Mouse (Mus musculus): ENCODE data around the gene Lamb3. TPM values are rescaled to one million over a fixed set of nuclear protein-coding genes. Genes with fewer than 3 reads are reported as not detected.
"Not testable (repeated sequence)": the region's sequence is repeated elsewhere in the genome, so short reads cannot be mapped to it uniquely, and the experiment has no call there.

Lamb3 gene
- total RNA-seq, 2 experiments from 2014 or later, result 0.91 to 1.0 TPM

GRCm38 (mm10) chr1:193272137-193272915 lies 64.8 kb downstream of the Lamb3 start:
- intact Hi-C loops (cut with DNase I), result no loop called here

GRCm38 (mm10) chr1:193272916-193273601 lies 65.6 kb downstream of the Lamb3 start, which contains the start of gene G0s2:
G0s2 (minus strand) TSS chr1:193273217.
- intact Hi-C loops (cut with DNase I), result no loop called here

More at GRCm38 (mm10) chr1:193272137-193272915, 64.8 kb downstream of the Lamb3 start:
- DNase-seq, result peak; percentile 31

DNA sequence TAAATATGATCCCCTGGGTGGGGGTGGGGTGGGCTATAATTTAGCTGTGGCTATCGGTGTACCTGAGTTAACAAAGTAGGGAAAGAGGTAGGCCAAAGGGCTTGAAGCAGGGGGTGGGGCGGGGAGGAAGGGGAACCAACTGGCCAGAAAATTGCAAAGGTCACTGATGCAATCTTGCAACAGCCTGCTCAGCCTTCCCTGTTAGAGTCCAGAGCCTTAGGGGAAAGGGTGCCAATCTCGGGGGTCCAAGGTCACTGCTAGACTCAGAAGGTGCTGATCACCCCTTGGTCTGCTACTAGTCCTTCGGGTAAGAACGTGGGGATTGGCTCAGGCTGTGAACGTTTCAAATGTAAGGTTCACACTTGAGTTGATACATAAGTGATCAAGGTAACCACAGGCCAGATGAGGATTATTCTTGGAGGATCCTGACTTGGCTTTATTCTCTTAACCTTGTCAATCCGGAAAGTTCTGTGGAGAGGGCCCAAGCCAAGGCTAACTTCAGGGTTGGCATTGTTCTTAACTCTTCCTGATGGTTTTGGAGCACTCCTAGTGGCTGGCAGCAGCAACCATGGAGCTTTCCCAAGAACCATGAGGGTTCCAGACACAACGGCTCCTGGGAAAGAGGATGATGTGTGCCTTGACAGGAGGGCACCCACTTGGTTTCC lies 67.0 kb downstream of the Lamb3 start:
- intact Hi-C loops (cut with DNase I), result no loop called here

More at GRCm38 (mm10) chr1:193272916-193273601, 65.6 kb downstream of the Lamb3 start, which contains the start of gene G0s2:
- peak; percentile 55 for DNase-seq

DNA sequence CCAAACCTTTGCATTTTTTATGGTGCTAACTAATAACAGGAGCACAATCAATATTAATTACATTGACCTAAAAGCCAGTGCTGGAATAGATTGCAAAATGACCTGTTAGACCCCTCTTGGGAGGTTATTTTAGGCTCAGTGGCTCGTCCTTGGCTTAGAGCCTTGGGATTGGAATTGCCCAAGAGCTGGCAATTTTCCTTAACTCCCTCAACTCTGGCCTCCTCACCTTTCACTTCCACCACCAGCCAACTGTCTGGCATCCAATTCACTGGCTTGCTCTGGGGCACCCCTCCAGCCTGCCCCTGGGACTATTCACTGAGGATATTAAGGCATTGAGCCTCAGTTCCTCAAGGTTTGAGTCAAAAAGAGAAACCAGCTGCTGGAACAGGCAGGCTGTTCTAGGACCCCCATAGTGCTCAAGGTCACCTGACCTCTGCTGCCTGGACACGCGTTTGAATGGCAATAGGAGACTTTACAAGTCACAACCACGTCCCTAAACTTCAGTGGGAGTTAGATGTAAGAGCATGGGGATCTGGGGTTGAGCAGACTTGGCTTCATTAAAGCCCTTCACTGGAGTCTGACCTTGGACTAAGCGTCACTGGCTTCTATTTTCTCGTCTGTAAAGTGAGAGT lies 71.0 kb downstream of the Lamb3 start:
- no peak for DNase-seq
- intact Hi-C loops (cut with DNase I), result no loop called here

More for the DNA sequence above, 67.0 kb downstream of the Lamb3 start:
- no peak for DNase-seq

- DNase-seq, result no peak
- intact Hi-C loops (cut with DNase I), result no loop called here
These were observed 72.0 kb downstream of the Lamb3 start for GRCm38 (mm10) chr1:193279492-193279891.

DNA sequence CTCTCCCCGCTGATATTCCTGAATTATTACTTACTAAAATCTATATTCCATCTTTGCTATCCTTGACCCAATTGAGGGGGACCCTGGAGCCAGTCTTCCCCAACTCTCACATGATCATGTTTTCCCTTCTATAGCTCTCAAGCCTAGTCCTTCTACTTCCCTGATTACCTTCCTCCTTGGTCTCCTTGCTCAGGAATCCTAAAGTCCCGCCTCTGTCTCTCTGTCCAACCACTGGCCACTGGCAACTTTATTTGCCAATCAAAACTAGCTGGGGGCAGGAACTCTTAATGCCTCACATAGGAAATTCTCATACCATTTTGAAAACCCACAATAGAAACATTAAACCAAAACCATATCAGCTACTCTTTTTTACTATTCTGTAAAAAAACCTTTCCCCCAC lies 73.8 kb downstream of the Lamb3 start:
- no peak for DNase-seq
- intact Hi-C loops (cut with DNase I), result no loop called here

DNA sequence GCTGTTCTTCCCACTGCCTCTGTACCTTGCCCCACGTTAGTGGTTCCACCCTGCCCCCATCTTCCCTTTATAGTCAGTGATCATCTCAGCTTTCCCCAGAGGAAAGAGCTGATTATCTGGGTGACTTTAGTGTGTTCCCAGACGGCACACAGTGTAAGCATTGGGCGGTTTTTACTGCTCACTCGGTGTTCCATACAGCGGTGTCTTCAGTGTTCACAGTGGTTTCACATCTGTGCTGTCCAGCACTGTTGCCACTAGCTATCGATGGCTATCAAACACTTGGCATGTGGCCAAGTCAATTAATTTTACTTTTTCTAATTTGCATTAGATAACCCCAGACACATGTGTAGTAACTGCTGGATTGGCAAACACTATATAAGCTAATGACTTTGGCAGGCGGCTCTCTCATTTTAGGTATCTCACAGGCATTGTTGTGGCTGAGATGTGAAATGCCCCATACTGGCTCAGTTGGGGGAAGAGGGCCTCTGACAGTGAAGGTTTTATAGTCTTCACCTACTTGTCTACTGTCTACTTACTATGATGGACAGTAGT lies 76.8 kb downstream of the Lamb3 start:
- DNase-seq, result no peak
- intact Hi-C loops (cut with DNase I), result no loop called here

GRCm38 (mm10) chr1:193285766-193286325 lies 78.3 kb downstream of the Lamb3 start:
- intact Hi-C loops (cut with DNase I); DNase-seq: not testable (repeated sequence)

DNA sequence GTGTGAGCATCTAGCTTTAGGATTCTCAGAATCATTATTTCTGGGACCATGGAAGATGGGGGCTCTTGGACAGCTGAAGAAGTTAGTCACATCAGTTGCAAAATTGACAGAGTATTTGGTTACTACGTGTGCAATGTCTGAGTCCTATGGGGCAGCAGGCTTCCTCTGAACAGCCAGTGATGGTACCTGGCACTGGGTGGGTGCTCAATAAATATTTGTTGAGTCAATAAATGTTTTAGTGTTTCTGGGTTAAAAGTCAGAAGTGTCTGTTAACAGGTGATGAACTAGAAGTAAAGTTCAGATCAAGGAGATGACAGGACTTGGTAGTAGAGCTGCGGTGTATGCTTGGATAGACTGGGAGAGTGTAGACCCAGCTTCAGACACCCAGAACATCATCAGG lies 80.1 kb downstream of the Lamb3 start:
- intact Hi-C loops (cut with DNase I), result no loop called here
- no peak for DNase-seq

- intact Hi-C loops (cut with DNase I), result no loop called here
- no peak for DNase-seq
These were observed 81.6 kb downstream of the Lamb3 start for GRCm38 (mm10) chr1:193289076-193289475.

- intact Hi-C loops (cut with DNase I), result no loop called here
- no peak for DNase-seq
These were observed 82.4 kb downstream of the Lamb3 start for GRCm38 (mm10) chr1:193289914-193290313.

GRCm38 (mm10) chr1:193290686-193291085 lies 83.2 kb downstream of the Lamb3 start:
- intact Hi-C loops (cut with DNase I), result no loop called here
- no peak for DNase-seq

DNA sequence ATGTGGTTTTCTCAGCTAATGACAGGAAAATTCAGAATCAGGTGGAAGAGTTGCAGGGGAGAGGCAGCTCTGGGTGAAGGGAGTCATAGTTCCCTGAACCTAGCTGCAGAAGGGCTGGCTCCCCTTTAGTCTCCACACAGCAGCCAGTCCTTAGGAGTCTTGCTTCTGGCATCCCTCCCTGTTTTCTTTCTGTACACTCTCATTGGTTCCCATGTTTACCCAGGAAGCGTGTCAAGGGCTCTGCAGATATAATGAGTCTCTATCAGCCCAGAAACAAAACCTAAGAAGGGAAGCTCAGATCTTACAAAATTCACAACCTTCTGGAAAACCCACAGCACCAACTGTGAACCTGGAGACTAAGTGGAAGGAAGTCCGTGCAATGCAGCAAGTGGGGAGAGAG lies 85.5 kb downstream of the Lamb3 start:
- intact Hi-C loops (cut with DNase I), result no loop called here
- DNase-seq, result no peak

- intact Hi-C loops (cut with DNase I), result no loop called here
- no peak for DNase-seq
These were observed 86.4 kb downstream of the Lamb3 start for GRCm38 (mm10) chr1:193293926-193294325.

- intact Hi-C loops (cut with DNase I), result no loop called here
- no peak for DNase-seq
These were observed 88.4 kb downstream of the Lamb3 start for GRCm38 (mm10) chr1:193295920-193296319.

DNA sequence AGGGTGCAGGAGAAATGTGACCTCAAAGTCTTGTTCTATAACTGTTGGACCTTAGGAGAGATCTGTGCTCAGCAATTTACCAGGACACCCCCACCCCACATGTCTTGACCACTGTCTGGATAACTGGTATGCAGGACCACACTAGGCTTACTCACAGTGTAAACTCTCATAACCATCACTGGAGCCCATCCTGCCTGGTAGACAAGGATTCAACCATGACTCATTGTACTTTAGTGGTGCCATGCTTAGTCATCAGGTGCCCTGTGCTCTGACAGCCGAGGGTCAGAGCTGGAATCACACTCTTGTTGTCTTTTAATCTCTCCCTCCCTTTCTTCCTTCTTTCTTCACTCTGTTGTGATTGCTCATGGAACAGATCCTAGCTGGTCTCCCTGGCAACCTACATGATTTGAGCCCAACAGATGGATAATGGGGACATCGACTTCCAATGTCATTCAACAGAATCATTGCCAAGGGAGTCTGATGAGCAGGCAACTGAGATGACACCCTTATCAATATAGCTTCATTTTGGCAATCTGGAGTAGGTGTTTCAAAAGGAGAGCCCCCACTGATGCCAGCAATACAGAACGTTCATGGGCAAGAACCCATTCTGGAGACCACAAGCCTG lies 90.8 kb downstream of the Lamb3 start:
- DNase-seq, result no peak
- intact Hi-C loops (cut with DNase I), result no loop called here

- no peak for DNase-seq
- intact Hi-C loops (cut with DNase I), result no loop called here
These were observed 92.5 kb downstream of the Lamb3 start for GRCm38 (mm10) chr1:193299995-193300394.

DNA sequence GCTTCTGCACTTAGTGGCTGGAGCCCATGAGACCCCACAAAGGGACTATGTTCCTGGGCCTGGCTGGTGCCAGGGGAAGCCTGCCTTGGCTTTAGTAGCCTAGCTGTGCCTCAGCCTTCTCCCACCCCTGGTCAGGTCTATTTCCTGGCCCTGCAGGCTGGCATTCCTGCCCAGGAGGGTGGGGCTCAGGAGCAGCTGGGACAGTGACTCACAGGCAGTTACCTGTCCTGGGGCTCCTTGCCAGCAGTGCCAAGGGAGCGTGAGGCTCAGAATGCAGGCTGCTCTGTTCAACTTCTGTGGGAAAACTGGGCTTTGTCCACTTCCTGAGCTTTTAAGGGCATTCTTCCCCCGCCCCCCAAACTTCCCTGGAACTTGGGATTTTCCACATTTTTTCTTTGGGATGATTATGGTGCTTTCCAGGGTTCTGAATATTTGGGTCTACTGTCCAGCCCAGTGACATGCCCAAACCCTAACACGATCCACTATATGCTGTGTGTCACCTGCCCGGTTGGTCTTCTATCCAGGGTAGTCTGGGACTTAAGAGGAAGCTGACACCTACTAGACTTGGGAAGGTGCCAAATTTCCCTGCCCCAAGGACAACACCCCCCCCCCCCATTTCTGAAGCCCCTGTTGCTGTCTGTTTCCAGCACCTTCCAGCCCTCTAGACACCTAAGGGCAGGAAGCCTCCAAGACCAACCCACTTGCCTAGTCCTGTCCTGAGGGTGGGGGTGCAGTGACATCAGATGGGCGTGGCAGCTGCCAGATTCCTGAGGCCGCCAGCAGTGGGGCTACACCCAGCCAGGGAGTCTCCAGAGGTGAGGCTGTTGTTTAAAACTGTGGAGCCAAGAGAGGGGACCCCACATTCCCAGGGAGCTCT lies 94.0 kb downstream of the Lamb3 start:
- intact Hi-C loops (cut with DNase I), result no loop called here
- DNase-seq, result no peak

GRCm38 (mm10) chr1:193302093-193302405 lies 94.5 kb downstream of the Lamb3 start:
- intact Hi-C loops (cut with DNase I), result no loop called here
- DNase-seq, result no peak

Data from left cerebral cortex, postnatal 4 days (tissue).